Mouse (Mus musculus) kidney, postnatal 4 days (tissue): ENCODE results near the gene Ccdc9.
"Not testable (repeated sequence)": the region's sequence is repeated elsewhere in the genome, so short reads cannot be mapped to it uniquely, and the experiment has no call there.

Source experiments
- DNase-seq, 2 experiments: peaks; one replicate each; pipeline ENCODE4 v3.0.0; 2021; ENCODE audit warnings: mixed read lengths in 2 of 2

The Ccdc9 gene

GRCm38 (mm10) chr7:16266593-16266992, 20.0 kb downstream of the Ccdc9 start:
- not testable (repeated sequence) for DNase-seq

DNA sequence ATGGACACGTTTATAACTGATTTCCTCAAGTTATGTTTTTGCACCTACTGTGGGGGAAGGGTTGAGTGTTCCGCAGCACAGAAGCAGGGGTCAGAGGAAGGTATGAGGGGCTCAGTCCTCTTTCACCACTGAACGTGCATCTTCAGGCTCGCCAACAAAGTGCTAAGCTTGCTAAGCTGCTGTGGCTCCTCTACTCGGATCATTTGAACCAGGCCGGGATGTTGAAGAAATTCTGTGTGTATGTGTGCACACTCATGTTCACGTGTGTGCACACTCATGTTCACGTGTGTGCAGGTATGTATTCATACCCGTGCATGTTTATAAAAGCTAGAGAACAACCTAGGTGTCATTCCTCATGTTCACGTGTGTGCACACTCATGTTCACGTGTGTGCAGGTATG, 20.7 kb downstream of the Ccdc9 start:
- no peak for DNase-seq

DNA sequence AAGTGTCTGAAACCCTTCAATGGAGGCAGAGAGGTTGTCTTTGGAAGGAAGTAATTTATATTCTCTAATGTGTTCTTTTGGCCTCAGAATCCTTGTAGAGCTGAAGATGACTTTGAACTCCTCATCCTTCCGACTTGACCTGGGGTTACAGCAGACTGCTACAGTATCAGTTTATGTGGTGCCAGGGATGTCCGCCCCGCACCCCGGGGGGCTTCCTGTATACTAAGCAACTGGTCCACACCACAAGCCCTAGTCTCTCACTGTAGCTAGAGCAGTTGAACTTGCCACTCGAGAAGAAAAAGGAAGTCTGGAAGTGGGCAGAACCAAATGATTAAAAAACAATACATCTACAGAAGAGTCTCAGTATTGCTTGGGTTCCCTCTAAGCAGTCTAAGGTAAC, 22.8 kb downstream of the Ccdc9 start:
- DNase-seq = no peak

DNA sequence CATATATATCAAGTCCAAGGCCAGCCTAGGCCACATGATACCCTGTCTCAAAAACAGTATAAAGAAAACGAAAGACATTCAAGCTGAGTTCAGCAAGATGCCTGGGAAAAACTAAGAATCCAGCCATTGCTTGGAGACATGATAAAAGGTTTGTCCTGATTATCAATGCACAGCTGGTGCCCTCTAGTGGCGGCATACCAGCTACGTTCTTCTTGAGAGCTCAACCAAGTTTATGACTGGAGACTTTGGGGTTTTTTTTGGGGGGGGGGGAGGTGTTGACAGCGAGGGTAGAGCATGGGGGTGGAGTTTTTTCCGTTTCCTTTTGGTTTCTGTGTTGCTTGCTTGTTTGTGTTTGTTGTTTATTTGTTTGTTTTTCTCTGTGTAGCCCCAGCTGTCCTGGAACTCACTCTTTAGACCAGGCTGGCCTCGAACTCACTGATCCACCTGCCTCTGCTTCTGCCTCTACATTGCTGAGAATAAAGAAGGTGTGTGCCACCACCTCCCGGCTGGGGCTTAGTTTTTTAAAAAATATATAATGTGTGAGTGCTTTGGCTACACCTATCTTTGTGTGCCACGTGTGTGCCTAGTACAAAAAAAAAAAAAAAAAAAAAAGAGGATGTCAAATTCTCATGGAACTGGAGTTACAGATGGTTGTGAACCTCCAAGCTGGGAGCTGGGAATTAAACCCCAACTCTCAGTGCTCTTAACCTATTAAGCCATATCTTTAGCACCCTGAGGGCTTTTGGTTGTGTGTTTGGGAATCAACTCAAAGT, 23.4 kb downstream of the Ccdc9 start:
- DNase-seq = peak; percentile 90 to 92

- no peak for DNase-seq
Observed at GRCm38 (mm10) chr7:16261097-16261496, 25.5 kb downstream of the Ccdc9 start.

DNA sequence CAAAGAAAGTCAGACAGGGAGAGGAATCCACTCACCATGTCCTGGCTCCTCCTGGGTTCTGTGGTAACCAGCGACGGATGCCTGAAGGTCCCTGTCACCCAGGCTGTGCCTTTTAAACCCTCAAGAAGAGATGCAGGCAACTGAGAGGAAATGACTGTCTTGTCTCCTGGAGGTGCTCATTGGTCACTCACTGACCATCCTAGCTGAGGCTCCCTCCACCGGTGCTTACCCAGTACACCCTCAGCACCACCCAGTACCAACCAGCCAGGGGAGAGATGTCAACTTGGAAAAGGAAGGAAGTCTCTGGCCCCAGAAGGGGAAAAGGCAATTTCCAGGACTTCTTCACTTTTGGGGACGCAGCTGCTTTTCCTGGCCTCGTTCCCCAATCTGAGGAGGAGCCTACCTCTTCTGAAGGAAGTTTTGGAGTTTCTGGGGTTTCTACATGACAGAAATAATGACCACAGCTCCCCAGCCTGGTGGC, 27.4 kb downstream of the Ccdc9 start, which contains the start of gene C5ar1:
Gene C5ar1, minus strand, starts transcription at position 431 of the 481 bp plus-strand sequence.
- no peak for DNase-seq

DNA sequence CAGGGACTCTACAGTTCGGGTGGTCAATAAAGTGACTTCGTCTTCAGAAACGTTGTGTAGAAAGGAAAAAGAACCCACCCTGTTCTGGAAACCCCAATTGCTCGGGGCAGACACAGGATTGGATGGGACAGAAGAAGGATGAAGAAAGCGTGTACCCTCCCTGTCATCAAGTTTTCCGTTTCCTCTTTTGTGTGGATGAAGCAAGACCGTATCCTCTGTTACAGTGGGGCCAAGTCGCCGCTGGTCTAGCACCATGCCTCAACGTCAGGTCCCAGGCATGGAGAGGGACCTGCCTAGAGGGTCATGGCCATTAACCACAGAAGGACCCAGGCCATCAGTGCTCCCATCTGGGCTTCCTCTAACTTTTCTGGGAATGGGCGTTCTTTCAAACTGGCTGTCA, 28.8 kb downstream of the Ccdc9 start:
- DNase-seq = no peak

DNA sequence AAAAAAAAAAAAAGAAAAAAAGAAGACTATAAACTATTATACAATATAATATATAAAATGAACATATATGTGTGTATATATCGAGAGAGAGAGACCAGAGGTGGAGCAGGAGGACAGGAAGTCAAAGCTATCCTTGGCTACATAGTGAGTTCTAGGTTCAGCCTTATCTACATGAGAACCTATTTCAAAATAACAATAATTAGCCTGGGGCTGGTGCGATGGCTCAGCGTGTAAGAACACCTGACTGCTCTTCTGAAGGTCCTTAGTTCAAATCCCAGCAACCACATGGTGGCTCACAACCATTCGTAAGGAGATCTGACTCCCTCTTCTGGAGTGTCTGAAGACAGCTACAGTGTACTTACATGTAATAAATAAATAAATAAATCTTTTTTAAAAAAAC, 30.6 kb downstream of the Ccdc9 start:
- DNase-seq = not testable (repeated sequence)

GRCm38 (mm10) chr7:16254195-16254594, 32.4 kb downstream of the Ccdc9 start:
- no peak for DNase-seq

- DNase-seq = no peak
Observed at GRCm38 (mm10) chr7:16250687-16251086, 35.9 kb downstream of the Ccdc9 start.

GRCm38 (mm10) chr7:16245958-16246357, 40.6 kb downstream of the Ccdc9 start:
- no peak for DNase-seq

GRCm38 (mm10) chr7:16244067-16244466, 42.5 kb downstream of the Ccdc9 start, which contains the start of gene C5ar2:
TSS of gene C5ar2 (minus strand) at chr7:16244154.
- no peak for DNase-seq

DNA sequence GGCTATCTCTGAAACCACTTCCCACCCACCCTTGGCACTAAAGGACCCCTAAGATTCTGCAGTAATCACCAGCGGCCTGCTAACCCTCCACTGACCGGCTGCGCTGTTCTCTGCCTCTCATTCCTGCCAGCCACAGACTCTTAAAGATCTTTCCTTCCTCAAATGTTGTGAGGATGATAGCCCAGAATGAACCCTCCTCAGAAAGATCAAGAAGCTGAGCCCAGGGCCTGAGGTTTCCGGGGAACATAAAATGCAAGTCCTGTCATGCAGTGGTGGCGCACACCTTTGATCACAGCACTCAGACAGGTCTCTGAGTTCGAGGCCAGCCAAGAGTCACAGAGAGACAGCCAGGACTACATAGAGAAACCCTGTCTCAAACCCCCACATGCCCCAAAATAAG, 44.4 kb downstream of the Ccdc9 start:
- DNase-seq = no peak

- peak in 1 of 2 experiments; percentile 21 for DNase-seq
Observed at GRCm38 (mm10) chr7:16241787-16242186, 44.8 kb downstream of the Ccdc9 start.

DNA sequence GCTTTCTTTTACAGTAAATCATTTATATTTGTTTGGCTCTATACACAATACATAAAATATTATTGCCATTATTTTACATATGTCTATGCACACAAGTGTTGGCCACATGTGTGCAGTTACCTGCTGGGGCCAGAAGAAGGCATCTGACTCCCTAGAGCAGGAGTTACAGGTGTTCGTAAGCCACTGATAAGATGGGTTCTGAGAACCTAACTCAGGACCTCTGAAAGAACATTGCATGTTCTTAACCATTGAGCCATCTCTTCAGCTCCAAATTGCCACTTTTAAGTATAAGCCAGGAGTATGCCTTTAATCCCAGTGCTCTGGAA, 45.7 kb downstream of the Ccdc9 start:
- DNase-seq = no peak

DNA sequence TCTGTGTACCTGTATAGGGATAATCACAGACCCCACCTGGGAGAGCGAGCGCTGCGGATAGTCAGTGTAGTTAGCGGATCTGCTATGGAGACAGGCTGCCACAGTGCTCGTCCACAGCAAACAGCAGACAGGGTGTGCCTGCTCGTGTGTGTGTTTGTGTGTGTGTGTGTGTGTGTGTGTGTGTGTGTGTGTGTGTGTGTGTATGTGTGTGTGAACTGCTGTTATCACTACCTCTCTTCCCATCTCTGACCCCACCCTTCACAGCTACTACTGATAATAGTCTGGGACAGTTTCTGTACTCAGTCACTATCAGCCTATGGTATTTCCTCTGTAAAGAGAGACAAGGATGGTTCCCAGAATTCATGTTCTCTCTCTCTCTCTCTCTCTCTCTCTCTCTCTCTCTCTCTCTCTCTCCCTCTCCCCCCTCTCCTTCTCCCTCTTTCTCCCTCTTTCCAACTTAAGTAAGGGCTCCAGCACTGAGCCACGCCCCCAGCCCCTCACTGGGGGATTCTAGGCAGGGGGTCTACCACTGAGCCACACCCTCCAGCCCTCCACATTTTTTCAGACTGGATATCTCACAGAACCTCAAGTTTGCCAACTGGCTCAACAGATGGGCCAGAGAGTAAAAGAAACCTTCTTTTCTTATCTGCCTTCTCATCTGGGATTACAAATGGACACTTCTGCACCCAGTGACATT, 46.2 kb downstream of the Ccdc9 start:
- no peak for DNase-seq

DNA sequence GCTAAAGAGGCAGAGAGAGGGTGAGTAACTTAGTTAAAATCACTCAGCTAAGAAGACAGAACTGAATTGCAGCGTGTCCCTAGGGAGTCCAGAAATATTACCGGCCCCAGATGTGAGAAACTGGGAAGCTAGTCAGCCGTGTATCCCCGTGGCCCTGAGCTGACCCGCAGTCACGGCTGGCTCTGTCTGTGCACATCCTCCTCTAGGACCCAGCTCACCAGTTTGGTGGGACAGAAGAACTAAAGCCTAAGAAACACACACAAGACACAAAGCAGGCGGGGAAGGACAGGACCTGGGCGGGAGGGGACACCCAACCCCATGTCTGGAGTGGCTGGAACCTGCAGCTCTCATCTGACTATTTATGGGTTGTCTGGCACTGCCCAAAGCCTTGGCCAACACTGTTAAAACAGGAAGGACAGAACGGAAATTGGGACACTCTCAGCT, 47.0 kb downstream of the Ccdc9 start:
- DNase-seq = peak in 1 of 2 experiments; percentile 26

GRCm38 (mm10) chr7:16229869-16230268, 56.7 kb downstream of the Ccdc9 start:
- DNase-seq = peak; percentile 28 to 55
